Mouse (Mus musculus): ENCODE measurements at regions not wholly inside any gene's neighbourhood (a gene's known extent, or its start where the extent isn't known, plus 50 kb on each side); places are given as distances from the start of the nearest gene placed in this dataset.

DNA sequence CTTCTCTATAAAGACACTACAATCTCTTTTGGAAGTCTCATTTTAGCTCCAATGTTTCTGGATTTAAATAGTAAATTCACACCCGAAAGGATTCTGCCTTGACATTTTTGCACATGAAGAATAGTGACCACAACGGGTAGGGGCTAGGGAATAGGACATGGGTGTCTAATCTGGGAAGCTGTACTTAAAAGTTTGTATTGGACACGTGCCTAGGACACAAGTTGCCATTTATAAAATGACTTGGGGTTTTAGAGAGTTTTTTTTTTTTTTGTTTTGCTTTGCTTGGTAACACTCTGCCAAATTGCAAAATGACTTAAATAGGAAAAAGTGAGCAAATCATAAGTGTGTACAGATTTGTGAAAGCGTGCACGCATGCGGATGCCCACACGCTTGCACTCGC lies 93.8 kb upstream of the Pkn2 start:
- TF ChIP-seq CTCF (IDR thresholded peaks at IDR 0.05) (no peak), EP300 (IDR thresholded peaks at IDR 0.05) (no peak)

Data from lung, postnatal 0 days (tissue).